Mouse (Mus musculus) hindbrain, embryonic 15.5 days (tissue): ENCODE data around the gene Kdm2a. TPM values are rescaled to one million over a fixed set of nuclear protein-coding genes. Genes with fewer than 3 reads are reported as not detected.

ENCODE experiments used
- ATAC-seq: fragments of 200-750 bp; cut with Nextera tagmentation; 2 replicates; pipeline ENCODE4 v1.8.0; 2017; ENCODE audit warnings: low read depth, moderate number of reproducible peaks, moderate TSS enrichment; ENCODE audit not compliant: low FRiP score
- H3K27ac ChIP-seq: fragments of 300-500 bp; sonication (generic); replicated peaks from 2 replicates; pipeline ENCODE4 v1.5.1; 2015; ENCODE audit warnings: mild to moderate bottlenecking, inconsistent platforms
- H3K27me3 ChIP-seq: fragments of 300-500 bp; sonication (generic); 2 replicates; pipeline ENCODE4 v1.6.1; 2015; ENCODE audit warnings: control low read depth, inconsistent platforms
- H3K36me3 ChIP-seq: fragments of 300-500 bp; sonication (generic); 2 replicates; pipeline ENCODE4 v1.6.1; 2015; ENCODE audit warnings: control low read depth, inconsistent platforms
- H3K4me1 ChIP-seq: fragments of 300-500 bp; sonication (generic); replicated peaks from 2 replicates; pipeline ENCODE4 v1.6.1; 2015; ENCODE audit warnings: control low read depth, inconsistent platforms
- H3K4me2 ChIP-seq: fragments of 300-500 bp; sonication (generic); 2 replicates; pipeline ENCODE4 v1.6.1; 2015; ENCODE audit warnings: moderate library complexity, mild to moderate bottlenecking, inconsistent platforms
- H3K4me3 ChIP-seq: fragments of 300-500 bp; sonication (generic); 2 replicates; pipeline ENCODE4 v1.5.1; 2015; ENCODE audit warnings: mild to moderate bottlenecking, inconsistent platforms
- H3K9ac ChIP-seq: fragments of 300-500 bp; sonication (generic); 2 replicates; pipeline ENCODE4 v1.6.1; 2015; ENCODE audit warnings: inconsistent platforms
- H3K9me3 ChIP-seq: fragments of 300-500 bp; sonication (generic); 2 replicates; pipeline ENCODE4 v1.6.1; 2016; ENCODE audit warnings: control low read depth, inconsistent platforms
- WGBS: fragments of 180-500 bp; shearing (Covaris S2); methylation state at CpG from one replicate; pipeline ENCODE4 v1.1.7; 2015; 5-methylcytosine and 5-hydroxymethylcytosine counted together
- polyA plus RNA-seq: library from polyadenylated mRNA; unstranded; fragments of >200 nt; fragmentation: Nextera tagmentation; extraction: Ambion mirVana; gene quantifications from 2 replicates; pipeline ENCODE4 v1.2.1, GENCODE M21; 2015

Kdm2a gene
- polyA plus RNA-seq, 1 experiment from 2014 or later: 36.3 TPM

GRCm38 (mm10) chr19:4349455-4349854, 48.6 kb downstream of the Kdm2a start:
- no peaks in the 10 kb centered on the region for H3K4me1 ChIP-seq
- H3K4me2 ChIP-seq: no peak overlapping the region
- H3K9me3 ChIP-seq: no peaks in the 10 kb centered on the region
- no peak for ATAC-seq
- no peak overlapping the region for H3K27ac ChIP-seq
- H3K4me3 ChIP-seq: no peak overlapping the region
- no peak overlapping the region for H3K9ac ChIP-seq
- H3K27me3 ChIP-seq: no peaks in the 10 kb centered on the region
- H3K36me3 ChIP-seq: peaks cover 64% of the 10 kb centered on the region
- WGBS: 83% methylated on average over 2 of the region's 2 CpGs

DNA sequence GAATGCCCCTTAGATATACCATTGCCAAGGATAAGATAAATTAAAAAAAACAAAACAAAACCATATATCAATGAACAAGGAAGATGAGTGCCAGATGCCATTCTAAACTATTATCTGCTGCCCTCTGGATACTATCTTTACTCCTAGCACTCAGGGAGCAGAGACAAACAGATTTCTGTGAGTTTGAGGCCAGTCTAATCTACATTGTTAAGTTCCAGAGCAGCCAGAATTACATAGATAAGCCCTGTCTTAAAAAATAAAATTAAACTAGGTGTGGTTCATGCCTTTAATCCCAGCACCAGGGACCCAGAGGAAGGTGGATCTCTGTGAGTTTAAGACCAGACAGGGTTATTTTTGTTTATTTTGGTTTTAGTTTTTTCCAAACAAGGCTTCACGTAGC, 51.6 kb downstream of the Kdm2a start:
- no peak overlapping the region for H3K27ac ChIP-seq
- 91% methylated on average over 1 of the region's 1 CpGs for WGBS
- H3K36me3 ChIP-seq: peaks cover 70% of the 10 kb centered on the region
- no peak overlapping the region for H3K4me2 ChIP-seq
- H3K4me3 ChIP-seq: no peak overlapping the region
- no peak overlapping the region for H3K9ac ChIP-seq
- no peaks in the 10 kb centered on the region for H3K27me3 ChIP-seq
- ATAC-seq: no peak
- no peaks in the 10 kb centered on the region for H3K9me3 ChIP-seq
- H3K4me1 ChIP-seq: no peaks in the 10 kb centered on the region

GRCm38 (mm10) chr19:4338162-4338561, 59.9 kb downstream of the Kdm2a start:
- no peak overlapping the region for H3K4me3 ChIP-seq
- no peaks in the 10 kb centered on the region for H3K27me3 ChIP-seq
- peaks cover 38% of the 10 kb centered on the region for H3K36me3 ChIP-seq
- 40% methylated on average over 2 of the region's 2 CpGs for WGBS
- H3K4me2 ChIP-seq: no peak overlapping the region
- no peaks in the 10 kb centered on the region for H3K9me3 ChIP-seq
- no peak overlapping the region for H3K27ac ChIP-seq
- H3K4me1 ChIP-seq: peaks cover 14% of the 10 kb centered on the region
- H3K9ac ChIP-seq: no peak overlapping the region
- no peak for ATAC-seq

- Histone ChIP-seq H3K4me1 (peaks cover 40% of the 10 kb centered on the region), H3K4me3 (peak overlapping the region; percentile 53), H3K36me3 (peaks cover 20% of the 10 kb centered on the region), H3K9ac (peak overlapping the region; percentile 59), H3K27ac (peak overlapping the region; percentile 88), H3K9me3 (no peaks in the 10 kb centered on the region), H3K27me3 (no peaks in the 10 kb centered on the region), H3K4me2 (peak overlapping the region; percentile 78)
- ATAC-seq: peak; percentile 99
- under 1% methylated on average over 16 of the region's 16 CpGs for whole genome bisulfite sequencing
Measured at GRCm38 (mm10) chr19:4333791-4334190, 64.3 kb downstream of the Kdm2a start.

DNA sequence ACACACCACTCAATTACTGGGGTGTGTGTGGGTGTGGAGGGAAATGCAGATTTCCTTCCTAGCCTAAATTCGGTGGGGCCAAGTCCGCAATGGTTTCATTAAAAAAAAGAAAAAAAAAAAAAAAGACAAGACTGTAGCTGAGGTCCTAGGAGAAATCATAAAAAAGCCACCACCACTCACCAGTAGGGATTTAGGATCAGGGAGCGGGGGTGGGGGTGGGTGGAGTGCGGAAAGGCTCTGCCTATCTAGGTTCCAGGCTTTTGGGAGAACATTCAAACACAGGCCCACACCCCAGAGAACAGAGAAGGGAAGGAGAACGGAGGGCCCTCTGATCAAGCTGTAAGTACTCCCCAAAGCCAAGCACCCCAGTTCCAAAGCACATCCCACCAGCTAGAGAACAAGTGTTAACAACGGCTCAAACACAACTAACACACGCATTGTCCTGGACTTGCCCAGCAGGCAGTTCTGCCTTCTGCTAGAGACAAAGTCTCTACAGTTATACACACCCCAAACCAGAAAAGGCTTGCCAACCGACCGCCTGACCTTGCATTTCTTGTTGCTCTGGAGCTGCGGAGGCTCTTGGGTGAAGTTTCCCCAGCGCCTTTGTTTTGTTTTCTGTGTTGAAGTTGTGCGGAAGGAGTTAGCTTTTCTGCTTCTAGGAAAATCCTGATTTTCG, 64.8 kb downstream of the Kdm2a start:
- Histone ChIP-seq H3K4me1 (peaks cover 40% of the 10 kb centered on the region), H3K9me3 (no peaks in the 10 kb centered on the region), H3K36me3 (peaks cover 25% of the 10 kb centered on the region), H3K9ac (peak overlapping the region; percentile 59), H3K4me2 (peak overlapping the region; percentile 78), H3K27me3 (no peaks in the 10 kb centered on the region), H3K27ac (peak overlapping the region; percentile 88), H3K4me3 (peak overlapping the region; percentile 53)
- ATAC-seq: peak; percentile 44
- WGBS: under 1% methylated on average over 13 of the region's 13 CpGs

GRCm38 (mm10) chr19:4332653-4333052, 65.4 kb downstream of the Kdm2a start:
- peak overlapping the region; percentile 88 for H3K27ac ChIP-seq
- H3K4me3 ChIP-seq: peak overlapping the region; percentile 53
- no peaks in the 10 kb centered on the region for H3K27me3 ChIP-seq
- peaks cover 40% of the 10 kb centered on the region for H3K4me1 ChIP-seq
- peaks cover 31% of the 10 kb centered on the region for H3K36me3 ChIP-seq
- H3K9me3 ChIP-seq: no peaks in the 10 kb centered on the region
- peak overlapping the region; percentile 59 for H3K9ac ChIP-seq
- ATAC-seq: no peak
- 0% methylated on average over 4 of the region's 4 CpGs for WGBS
- H3K4me2 ChIP-seq: peak overlapping the region; percentile 78

DNA sequence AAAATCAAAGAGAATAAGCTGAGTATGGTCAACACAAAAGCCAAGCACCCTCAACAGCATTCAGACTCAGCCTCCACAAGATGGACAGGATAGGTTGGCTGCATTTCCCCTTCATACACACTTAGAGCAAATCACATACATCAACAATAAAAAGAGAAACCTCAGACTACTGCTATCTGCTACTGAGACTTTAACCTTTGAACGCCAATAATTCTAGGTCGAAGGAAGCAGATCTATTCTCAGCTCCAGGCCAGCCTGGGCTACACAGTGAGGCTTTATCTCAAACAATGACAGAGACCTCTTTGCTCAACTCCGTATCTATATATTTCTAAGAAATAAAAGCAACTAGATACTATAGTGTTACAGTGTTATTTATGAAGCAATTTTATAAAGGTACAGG, 66.8 kb downstream of the Kdm2a start:
- Histone ChIP-seq H3K36me3 (peaks cover 45% of the 10 kb centered on the region), H3K27me3 (no peaks in the 10 kb centered on the region), H3K9me3 (no peaks in the 10 kb centered on the region), H3K4me2 (no peak overlapping the region), H3K4me3 (no peak overlapping the region), H3K4me1 (peaks cover 40% of the 10 kb centered on the region), H3K27ac (no peak overlapping the region), H3K9ac (no peak overlapping the region)
- WGBS: 92% methylated on average over 3 of the region's 3 CpGs
- ATAC-seq: no peak

- Histone ChIP-seq H3K9ac (no peak overlapping the region), H3K36me3 (peaks cover 52% of the 10 kb centered on the region), H3K9me3 (no peaks in the 10 kb centered on the region), H3K4me1 (peaks cover 40% of the 10 kb centered on the region), H3K27me3 (no peaks in the 10 kb centered on the region), H3K4me2 (no peak overlapping the region), H3K27ac (no peak overlapping the region), H3K4me3 (no peak overlapping the region)
- no peak for ATAC-seq
- 94% methylated on average over 2 of the region's 2 CpGs for WGBS
Measured at GRCm38 (mm10) chr19:4330603-4331002, 67.5 kb downstream of the Kdm2a start.

GRCm38 (mm10) chr19:4328737-4329304, 69.3 kb downstream of the Kdm2a start:
- WGBS: 92% methylated on average over 8 of the region's 8 CpGs
- Histone ChIP-seq H3K9ac (no peak overlapping the region), H3K4me2 (no peak overlapping the region), H3K27ac (no peak overlapping the region), H3K4me3 (no peak overlapping the region), H3K4me1 (peaks cover 29% of the 10 kb centered on the region), H3K9me3 (no peaks in the 10 kb centered on the region), H3K27me3 (no peaks in the 10 kb centered on the region), H3K36me3 (peaks cover 64% of the 10 kb centered on the region)
- ATAC-seq: no peak

DNA sequence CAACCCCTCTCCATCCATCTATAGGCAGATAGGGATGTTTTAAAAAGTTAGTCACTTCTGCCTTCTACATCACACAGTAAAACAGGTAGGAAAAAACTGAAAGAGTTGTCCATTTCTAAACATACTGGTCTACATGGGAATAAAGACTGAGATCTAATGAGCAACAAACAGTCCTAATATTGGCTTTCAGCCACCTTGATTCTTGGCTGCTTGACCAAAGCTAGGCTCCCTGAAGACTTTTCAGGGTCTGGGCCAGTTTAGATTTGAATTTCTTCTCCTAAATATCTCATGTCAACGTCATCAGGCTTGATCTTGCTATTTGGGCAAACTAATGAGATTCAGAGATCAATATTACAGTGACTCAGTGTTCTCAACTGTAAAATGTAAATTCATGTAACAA, 71.2 kb downstream of the Kdm2a start:
- no peak overlapping the region for H3K4me3 ChIP-seq
- no peaks in the 10 kb centered on the region for H3K9me3 ChIP-seq
- H3K4me1 ChIP-seq: peaks cover 13% of the 10 kb centered on the region
- no peak overlapping the region for H3K9ac ChIP-seq
- no peak overlapping the region for H3K4me2 ChIP-seq
- 57% methylated on average over 1 of the region's 1 CpGs for WGBS
- H3K27ac ChIP-seq: no peak overlapping the region
- no peaks in the 10 kb centered on the region for H3K27me3 ChIP-seq
- no peak for ATAC-seq
- peaks cover 81% of the 10 kb centered on the region for H3K36me3 ChIP-seq

GRCm38 (mm10) chr19:4326106-4326505, 72.0 kb downstream of the Kdm2a start:
- H3K9me3 ChIP-seq: no peaks in the 10 kb centered on the region
- ATAC-seq: no peak
- no peaks in the 10 kb centered on the region for H3K27me3 ChIP-seq
- no peak overlapping the region for H3K4me3 ChIP-seq
- H3K36me3 ChIP-seq: peaks cover 87% of the 10 kb centered on the region
- H3K4me2 ChIP-seq: no peak overlapping the region
- WGBS: 94% methylated on average over 3 of the region's 3 CpGs
- no peak overlapping the region for H3K9ac ChIP-seq
- H3K27ac ChIP-seq: no peak overlapping the region
- peaks cover 5% of the 10 kb centered on the region; the same call in 1 of the 2 replicates for H3K4me1 ChIP-seq

- Histone ChIP-seq H3K9me3 (no peaks in the 10 kb centered on the region), H3K4me1 (no peaks in the 10 kb centered on the region), H3K4me3 (no peak overlapping the region), H3K27ac (no peak overlapping the region), H3K4me2 (no peak overlapping the region), H3K36me3 (peaks cover 94% of the 10 kb centered on the region), H3K9ac (no peak overlapping the region), H3K27me3 (no peaks in the 10 kb centered on the region)
- no peak for ATAC-seq
- WGBS: 95% methylated on average over 3 of the region's 3 CpGs
Measured at GRCm38 (mm10) chr19:4322134-4322533, 76.0 kb downstream of the Kdm2a start.
